Comparison of ENCODE assay signal across 8 mouse cellular contexts in genomic region chr2:180346820-180347497, GRCm38 (mm10). TPM values are rescaled to one million over a fixed set of nuclear protein-coding genes. Genes with fewer than 3 reads are reported as not detected.
A peak's percentile ranks its signal among the peaks of the same experiment; 100 is the strongest.
DNase-seq lines count a peak whose midpoint lies in the region; ATAC-seq and TF ChIP-seq lines count a peak whose summit lies in the region.

No protein-coding gene starts in this region.

- no peak overlapping the region for H3K9ac ChIP-seq in forebrain, embryonic 12.5 days
- no peak overlapping the region for H3K9ac ChIP-seq in liver, embryonic 14.5 days (replicated peaks)
- no peak overlapping the region for H3K9ac ChIP-seq in neural tube, embryonic 13.5 days

- H3K27me3 ChIP-seq in E14TG2a.4 (ENCODE audit: insufficient read depth, low read length), result peaks cover 18% of the 10 kb centered on the region
- no peaks in the 10 kb centered on the region for H3K27me3 ChIP-seq in forebrain, embryonic 12.5 days
- H3K27me3 ChIP-seq in liver, embryonic 14.5 days (ENCODE audit: control insufficient read depth, insufficient read depth, low read length), result no peaks in the 10 kb centered on the region
- 0 out of 2 replicates have a peak, but pooled peaks cover under 1% of the 10 kb centered on the region for H3K27me3 ChIP-seq in neural tube, embryonic 13.5 days

- peaks cover 14% of the 10 kb centered on the region; the same call in 1 of the 2 replicates for H3K4me1 ChIP-seq in E14TG2a.4 (replicated peaks; ENCODE audit: low read depth, low read length)
- peaks cover 6% of the 10 kb centered on the region; the same call in 1 of the 2 replicates for H3K4me1 ChIP-seq in forebrain, embryonic 12.5 days
- H3K4me1 ChIP-seq in liver, embryonic 14.5 days (replicated peaks; ENCODE audit: control insufficient read depth in 2 of 2, insufficient read depth in 2 of 2, low read length in 1 of 2), result no peaks in the 10 kb centered on the region
- 0 out of 2 replicates have a peak, but pooled peaks cover 4% of the 10 kb centered on the region for H3K4me1 ChIP-seq in neural tube, embryonic 13.5 days (replicated peaks)

- no peak for TF ChIP-seq EP300 in liver, embryonic 14.5 days (IDR thresholded peaks at IDR 0.05; ENCODE audit: low read depth)

- H3K27ac ChIP-seq in forebrain, embryonic 12.5 days, result no peak overlapping the region
- H3K27ac ChIP-seq in liver, embryonic 14.5 days, result no peak overlapping the region
- H3K27ac ChIP-seq in neural tube, embryonic 13.5 days (replicated peaks), result no peak overlapping the region

- no peaks in the 10 kb centered on the region for H3K36me3 ChIP-seq in E14TG2a.4 (ENCODE audit: insufficient read depth, low read length)
- H3K36me3 ChIP-seq in forebrain, embryonic 12.5 days (replicated peaks), result no peaks in the 10 kb centered on the region
- no peaks in the 10 kb centered on the region for H3K36me3 ChIP-seq in liver, embryonic 14.5 days (replicated peaks; ENCODE audit: control insufficient read depth, insufficient read depth, low read depth)
- no peaks in the 10 kb centered on the region for H3K36me3 ChIP-seq in neural tube, embryonic 13.5 days

- WGBS in forebrain, embryonic 12.5 days, result 26% methylated on average over 9 of the region's 9 CpGs
- 24% methylated on average over 9 of the region's 9 CpGs for WGBS in liver, embryonic 14.5 days (ENCODE audit: insufficient replicate concordance)
- 29% methylated on average over 9 of the region's 9 CpGs for WGBS in neural tube, embryonic 13.5 days

- peak; percentile 53 for DNase-seq in c-Kit-positive CD71-positive TER-119-negative erythroid progenitor cells, embryonic 14.5 days (ENCODE audit: low read depth)
- peak; percentile 78 to 91 for DNase-seq in heart, postnatal 10 days
- peak; percentile 75 to 89 for DNase-seq in kidney, postnatal 36 days
- DNase-seq in liver, embryonic 14.5 days (ENCODE audit: low read depth in 3 of 3, low spot score in 3 of 3), result peak; percentile 35 to 47 (median 36)
- peak; percentile 36 for DNase-seq in telencephalon, adult 2 months (ENCODE audit: low read depth, low spot score)

- intact Hi-C loops in heart, postnatal 10 days (cut with DNase I), result loop anchor here (1.0 to 10.0 kb wide), 2 partner anchors 72 to 172 kb away; partner anchors contain the start of gene Adrm1

- H3K4me3 ChIP-seq in E14TG2a.4 (replicated peaks; ENCODE audit: low read length), result no peak overlapping the region
- H3K4me3 ChIP-seq in forebrain, embryonic 12.5 days (replicated peaks), result no peak overlapping the region
- no peak overlapping the region for H3K4me3 ChIP-seq in liver, embryonic 14.5 days (ENCODE audit: insufficient read depth in 1 of 2, low read depth in 2 of 2, low read length in 2 of 2)
- no peak overlapping the region for H3K4me3 ChIP-seq in neural tube, embryonic 13.5 days

- peak; percentile 86 for ATAC-seq in forebrain, embryonic 12.5 days (ENCODE audit: low FRiP score)
- ATAC-seq in liver, embryonic 14.5 days (ENCODE audit: insufficient read depth), result peak; percentile 23; the same call in 1 of the 2 replicates
- ATAC-seq in neural tube, embryonic 13.5 days (ENCODE audit: low read depth), result peak; percentile 49

- peak; percentile 65 for TF ChIP-seq CTCF in E14TG2a.4 (conservative IDR thresholded peaks at IDR 0.05; ENCODE audit: low read length)
- TF ChIP-seq CTCF in liver, embryonic 14.5 days (IDR thresholded peaks at IDR 0.05; ENCODE audit: low read depth), result peak; percentile 94

- H3K9me3 ChIP-seq in E14TG2a.4 (ENCODE audit: low read length), result no peaks in the 10 kb centered on the region
- H3K9me3 ChIP-seq in forebrain, embryonic 12.5 days, result no peaks in the 10 kb centered on the region
- no peaks in the 10 kb centered on the region for H3K9me3 ChIP-seq in liver, embryonic 14.5 days (ENCODE audit: control insufficient read depth, low read length)
- H3K9me3 ChIP-seq in neural tube, embryonic 13.5 days, result no peaks in the 10 kb centered on the region

- no peak overlapping the region for H3K4me2 ChIP-seq in forebrain, embryonic 12.5 days
- no peak overlapping the region for H3K4me2 ChIP-seq in liver, embryonic 14.5 days (ENCODE audit: low read depth)
- no peak overlapping the region for H3K4me2 ChIP-seq in neural tube, embryonic 13.5 days

RNA-seq across cellular contexts. Expression of gene Gata5, which starts 12.5 kb away (rescaled TPM):
- not detected in 2 replicates for polyA plus RNA-seq in forebrain, embryonic 12.5 days (2016; fragmentation: Nextera tagmentation; extraction: Ambion mirVana)
- total RNA-seq in heart, postnatal 10 days (2021), result 1 to 10 TPM; 1.0 to 1.2 TPM
- 0.27 and 0.35 TPM in 2 replicates for polyA plus RNA-seq in liver, embryonic 14.5 days (2012; rRNA removed)
- polyA plus RNA-seq in liver, embryonic 14.5 days (2014; fragmentation: Nextera tagmentation; extraction: Ambion mirVana), result 0.20 and 0.22 TPM in 2 replicates
- 0.10 TPM in 1 of 2 replicates, not detected in the other for polyA plus RNA-seq in neural tube, embryonic 13.5 days (2015; fragmentation: Nextera tagmentation; extraction: Ambion mirVana)

RNA-seq across cellular contexts. Expression of gene Rbbp8nl, which starts 57.3 kb away (rescaled TPM):
- 0.10 and 0.13 TPM in 2 replicates for polyA plus RNA-seq in forebrain, embryonic 12.5 days (2016; fragmentation: Nextera tagmentation; extraction: Ambion mirVana)
- not detected for total RNA-seq in heart, postnatal 10 days (2021)
- 0.02 TPM in 2 replicates for polyA plus RNA-seq in liver, embryonic 14.5 days (2012; rRNA removed)
- not detected in 2 replicates for polyA plus RNA-seq in liver, embryonic 14.5 days (2014; fragmentation: Nextera tagmentation; extraction: Ambion mirVana)
- not detected in 2 replicates for polyA plus RNA-seq in neural tube, embryonic 13.5 days (2015; fragmentation: Nextera tagmentation; extraction: Ambion mirVana)

Comparison
In these comparisons a context has a peak if more than half of its experiments do, and no peak if none do; other contexts are left out.
1. ATAC-seq: peak in every context shown above with its lines; median percentile 86 in forebrain, embryonic 12.5 days; 49 in neural tube, embryonic 13.5 days; 23 in liver, embryonic 14.5 days.